Mouse (Mus musculus): ENCODE results near the gene Cd8a. TPM values are rescaled to one million over a fixed set of nuclear protein-coding genes. Genes with fewer than 3 reads are reported as not detected.

The Cd8a gene
- polyA plus RNA-seq, 1 experiment from 2014 or later = not detected

GRCm38 (mm10) chr6:71333578-71334273 is 39.5 kb upstream of the Cd8a start:
- Histone ChIP-seq H3K9ac (ENCODE audit: low read length) (no peak overlapping the region), H3K4me1 (ENCODE audit: control insufficient read depth in 2 of 2, insufficient read depth in 2 of 2, low read length in 2 of 2) (no peaks in the 10 kb centered on the region), H3K27me3 (ENCODE audit: control insufficient read depth, insufficient read depth, low read length) (no peaks in the 10 kb centered on the region), H3K9me3 (ENCODE audit: control insufficient read depth, low read length) (no peaks in the 10 kb centered on the region), H3K27ac (replicated peaks in 1 of 2; ENCODE audit: control insufficient read depth in 1 of 2, insufficient read depth in 1 of 2, low read depth in 2 of 2, low read length in 2 of 2) (no peak overlapping the region), H3K36me3 (ENCODE audit: control insufficient read depth, insufficient read depth, low read length) (no peaks in the 10 kb centered on the region), H3K4me3 (ENCODE audit: control insufficient read depth in 1 of 2, insufficient read depth in 1 of 2, low read depth in 1 of 2, low read length in 2 of 2) (no peak overlapping the region), H3K4me2 (ENCODE audit: low read length) (no peak overlapping the region)
- WGBS = 87% methylated on average over 11 of the region's 11 CpGs
- no peak for ATAC-seq (ENCODE audit: insufficient number of reproducible peaks, insufficient read depth, low FRiP score, low read depth)

GRCm38 (mm10) chr6:71337666-71338065 is 35.6 kb upstream of the Cd8a start:
- no peaks in the 10 kb centered on the region for H3K4me1 ChIP-seq (ENCODE audit: control insufficient read depth in 2 of 2, insufficient read depth in 2 of 2, low read length in 2 of 2)
- H3K9me3 ChIP-seq (ENCODE audit: control insufficient read depth, low read length) = no peaks in the 10 kb centered on the region
- no peak overlapping the region for H3K9ac ChIP-seq (ENCODE audit: low read length)
- H3K36me3 ChIP-seq (ENCODE audit: control insufficient read depth, insufficient read depth, low read length) = no peaks in the 10 kb centered on the region
- H3K4me2 ChIP-seq (ENCODE audit: low read length) = no peak overlapping the region
- no peak overlapping the region for H3K4me3 ChIP-seq (ENCODE audit: control insufficient read depth in 1 of 2, insufficient read depth in 1 of 2, low read depth in 1 of 2, low read length in 2 of 2)
- no peak for ATAC-seq (ENCODE audit: insufficient number of reproducible peaks, insufficient read depth, low FRiP score, low read depth)
- H3K27me3 ChIP-seq (ENCODE audit: control insufficient read depth, insufficient read depth, low read length) = no peaks in the 10 kb centered on the region
- 93% methylated on average over 8 of the region's 8 CpGs for WGBS
- H3K27ac ChIP-seq (replicated peaks in 1 of 2; ENCODE audit: control insufficient read depth in 1 of 2, insufficient read depth in 1 of 2, low read depth in 2 of 2, low read length in 2 of 2) = no peak overlapping the region

DNA sequence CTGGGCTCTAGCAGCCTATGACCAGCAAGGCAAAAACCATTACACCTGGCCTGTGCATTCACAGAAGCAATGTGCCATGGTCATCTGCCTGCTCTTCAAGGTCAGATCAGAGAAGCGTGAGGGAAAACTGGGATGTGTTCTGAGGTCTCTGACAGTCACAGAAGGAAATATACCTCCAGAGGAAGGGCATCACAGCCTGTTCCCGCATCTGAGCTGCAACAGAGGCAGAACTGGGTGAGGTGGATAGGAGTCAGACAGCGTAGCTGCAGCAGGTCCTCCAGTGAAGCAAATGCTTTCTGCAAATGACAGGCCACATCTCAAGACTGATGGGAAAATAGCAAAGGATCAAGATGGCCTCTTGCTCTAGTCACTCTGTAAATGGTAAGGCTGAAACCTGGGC is 34.3 kb upstream of the Cd8a start:
- no peak for ATAC-seq (ENCODE audit: insufficient number of reproducible peaks, insufficient read depth, low FRiP score, low read depth)
- Histone ChIP-seq H3K4me2 (ENCODE audit: low read length) (no peak overlapping the region), H3K27ac (replicated peaks in 1 of 2; ENCODE audit: control insufficient read depth in 1 of 2, insufficient read depth in 1 of 2, low read depth in 2 of 2, low read length in 2 of 2) (no peak overlapping the region), H3K9me3 (ENCODE audit: control insufficient read depth, low read length) (no peaks in the 10 kb centered on the region), H3K27me3 (ENCODE audit: control insufficient read depth, insufficient read depth, low read length) (no peaks in the 10 kb centered on the region), H3K4me3 (ENCODE audit: control insufficient read depth in 1 of 2, insufficient read depth in 1 of 2, low read depth in 1 of 2, low read length in 2 of 2) (no peak overlapping the region), H3K36me3 (ENCODE audit: control insufficient read depth, insufficient read depth, low read length) (no peaks in the 10 kb centered on the region), H3K4me1 (ENCODE audit: control insufficient read depth in 2 of 2, insufficient read depth in 2 of 2, low read length in 2 of 2) (no peaks in the 10 kb centered on the region), H3K9ac (ENCODE audit: low read length) (no peak overlapping the region)
- WGBS = 72% methylated on average over 3 of the region's 3 CpGs

- Histone ChIP-seq H3K9me3 (ENCODE audit: control insufficient read depth, low read length) (no peaks in the 10 kb centered on the region), H3K27me3 (ENCODE audit: control insufficient read depth, insufficient read depth, low read length) (no peaks in the 10 kb centered on the region), H3K4me1 (ENCODE audit: control insufficient read depth in 2 of 2, insufficient read depth in 2 of 2, low read length in 2 of 2) (no peaks in the 10 kb centered on the region), H3K4me3 (ENCODE audit: control insufficient read depth in 1 of 2, insufficient read depth in 1 of 2, low read depth in 1 of 2, low read length in 2 of 2) (no peak overlapping the region), H3K9ac (ENCODE audit: low read length) (no peak overlapping the region), H3K36me3 (ENCODE audit: control insufficient read depth, insufficient read depth, low read length) (no peaks in the 10 kb centered on the region), H3K27ac (replicated peaks in 1 of 2; ENCODE audit: control insufficient read depth in 1 of 2, insufficient read depth in 1 of 2, low read depth in 2 of 2, low read length in 2 of 2) (no peak overlapping the region), H3K4me2 (ENCODE audit: low read length) (no peak overlapping the region)
- 82% methylated on average over 4 of the region's 4 CpGs for WGBS
- no peak for ATAC-seq (ENCODE audit: insufficient number of reproducible peaks, insufficient read depth, low FRiP score, low read depth)
Observed at GRCm38 (mm10) chr6:71339351-71339750, 33.9 kb upstream of the Cd8a start.

GRCm38 (mm10) chr6:71341179-71341578 is 32.0 kb upstream of the Cd8a start:
- WGBS = 84% methylated on average over 9 of the region's 9 CpGs

GRCm38 (mm10) chr6:71348006-71348405 is 25.2 kb upstream of the Cd8a start:
- no peak for ATAC-seq (ENCODE audit: insufficient number of reproducible peaks, insufficient read depth, low FRiP score, low read depth)
- Histone ChIP-seq H3K4me1 (ENCODE audit: control insufficient read depth in 2 of 2, insufficient read depth in 2 of 2, low read length in 2 of 2) (no peaks in the 10 kb centered on the region), H3K9ac (ENCODE audit: low read length) (no peak overlapping the region), H3K36me3 (ENCODE audit: control insufficient read depth, insufficient read depth, low read length) (no peaks in the 10 kb centered on the region), H3K27ac (replicated peaks in 1 of 2; ENCODE audit: control insufficient read depth in 1 of 2, insufficient read depth in 1 of 2, low read depth in 2 of 2, low read length in 2 of 2) (no peak overlapping the region), H3K4me2 (ENCODE audit: low read length) (no peak overlapping the region), H3K9me3 (ENCODE audit: control insufficient read depth, low read length) (no peaks in the 10 kb centered on the region), H3K27me3 (ENCODE audit: control insufficient read depth, insufficient read depth, low read length) (no peaks in the 10 kb centered on the region), H3K4me3 (ENCODE audit: control insufficient read depth in 1 of 2, insufficient read depth in 1 of 2, low read depth in 1 of 2, low read length in 2 of 2) (no peak overlapping the region)
- WGBS = 92% methylated on average over 9 of the region's 9 CpGs

More at GRCm38 (mm10) chr6:71341179-71341578, 32.0 kb upstream of the Cd8a start:
- H3K4me2 ChIP-seq (ENCODE audit: low read length) = no peak overlapping the region
- H3K4me1 ChIP-seq (ENCODE audit: control insufficient read depth in 2 of 2, insufficient read depth in 2 of 2, low read length in 2 of 2) = no peaks in the 10 kb centered on the region
- ATAC-seq (ENCODE audit: insufficient number of reproducible peaks, insufficient read depth, low FRiP score, low read depth) = no peak
- H3K9me3 ChIP-seq (ENCODE audit: control insufficient read depth, low read length) = no peaks in the 10 kb centered on the region
- no peak overlapping the region for H3K27ac ChIP-seq (replicated peaks in 1 of 2; ENCODE audit: control insufficient read depth in 1 of 2, insufficient read depth in 1 of 2, low read depth in 2 of 2, low read length in 2 of 2)
- H3K9ac ChIP-seq (ENCODE audit: low read length) = no peak overlapping the region
- no peak overlapping the region for H3K4me3 ChIP-seq (ENCODE audit: control insufficient read depth in 1 of 2, insufficient read depth in 1 of 2, low read depth in 1 of 2, low read length in 2 of 2)
- no peaks in the 10 kb centered on the region for H3K27me3 ChIP-seq (ENCODE audit: control insufficient read depth, insufficient read depth, low read length)
- H3K36me3 ChIP-seq (ENCODE audit: control insufficient read depth, insufficient read depth, low read length) = no peaks in the 10 kb centered on the region

- WGBS = 90% methylated on average over 3 of the region's 3 CpGs
- Histone ChIP-seq H3K27ac (replicated peaks in 1 of 2; ENCODE audit: control insufficient read depth in 1 of 2, insufficient read depth in 1 of 2, low read depth in 2 of 2, low read length in 2 of 2) (no peak overlapping the region), H3K4me3 (ENCODE audit: control insufficient read depth in 1 of 2, insufficient read depth in 1 of 2, low read depth in 1 of 2, low read length in 2 of 2) (no peak overlapping the region), H3K9ac (ENCODE audit: low read length) (no peak overlapping the region), H3K4me2 (ENCODE audit: low read length) (no peak overlapping the region), H3K9me3 (ENCODE audit: control insufficient read depth, low read length) (no peaks in the 10 kb centered on the region), H3K27me3 (ENCODE audit: control insufficient read depth, insufficient read depth, low read length) (no peaks in the 10 kb centered on the region), H3K4me1 (ENCODE audit: control insufficient read depth in 2 of 2, insufficient read depth in 2 of 2, low read length in 2 of 2) (no peaks in the 10 kb centered on the region), H3K36me3 (ENCODE audit: control insufficient read depth, insufficient read depth, low read length) (no peaks in the 10 kb centered on the region)
- no peak for ATAC-seq (ENCODE audit: insufficient number of reproducible peaks, insufficient read depth, low FRiP score, low read depth)
Observed at GRCm38 (mm10) chr6:71351201-71351600, 22.0 kb upstream of the Cd8a start.

GRCm38 (mm10) chr6:71352201-71352600 is 21.0 kb upstream of the Cd8a start:
- no peaks in the 10 kb centered on the region for H3K36me3 ChIP-seq (ENCODE audit: control insufficient read depth, insufficient read depth, low read length)
- H3K4me3 ChIP-seq (ENCODE audit: control insufficient read depth in 1 of 2, insufficient read depth in 1 of 2, low read depth in 1 of 2, low read length in 2 of 2) = no peak overlapping the region
- no peaks in the 10 kb centered on the region for H3K27me3 ChIP-seq (ENCODE audit: control insufficient read depth, insufficient read depth, low read length)
- WGBS = 87% methylated on average over 6 of the region's 6 CpGs
- no peak overlapping the region for H3K4me2 ChIP-seq (ENCODE audit: low read length)
- no peak overlapping the region for H3K27ac ChIP-seq (replicated peaks in 1 of 2; ENCODE audit: control insufficient read depth in 1 of 2, insufficient read depth in 1 of 2, low read depth in 2 of 2, low read length in 2 of 2)
- H3K4me1 ChIP-seq (ENCODE audit: control insufficient read depth in 2 of 2, insufficient read depth in 2 of 2, low read length in 2 of 2) = no peaks in the 10 kb centered on the region
- H3K9me3 ChIP-seq (ENCODE audit: control insufficient read depth, low read length) = no peaks in the 10 kb centered on the region
- ATAC-seq (ENCODE audit: insufficient number of reproducible peaks, insufficient read depth, low FRiP score, low read depth) = no peak
- no peak overlapping the region for H3K9ac ChIP-seq (ENCODE audit: low read length)

Measured in heart, embryonic 14.5 days (tissue).